Mouse (Mus musculus): ENCODE data around the gene Mga. TPM values are rescaled to one million over a fixed set of nuclear protein-coding genes. Genes with fewer than 3 reads are reported as not detected.

Mga gene
- polyA plus RNA-seq, 1 experiment, result 14.3 TPM

DNA sequence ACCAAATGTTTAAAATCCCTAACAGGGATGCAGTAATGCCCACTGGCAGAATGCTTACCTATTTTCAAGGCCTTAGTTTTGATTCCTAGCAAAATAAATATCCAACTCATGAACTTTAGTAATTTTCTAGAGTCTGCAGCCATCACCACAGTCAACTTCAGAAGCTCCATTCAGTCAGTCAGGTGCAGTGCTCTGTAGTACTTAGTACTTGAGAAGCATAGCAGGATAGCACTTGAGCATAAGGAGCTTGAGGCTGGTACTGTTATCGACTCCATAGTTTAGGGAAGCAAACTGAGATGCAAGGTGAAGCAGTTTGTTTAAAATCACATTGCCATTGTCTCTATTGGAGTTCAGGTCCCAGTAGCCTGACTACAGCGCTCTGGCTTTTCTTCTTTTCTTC is 102.7 kb downstream of the Mga start:
- Histone ChIP-seq H3K27ac (replicated peaks; ENCODE audit: low read depth, low read length) (no peak overlapping the region), H3K4me1 (ENCODE audit: control insufficient read depth, insufficient read depth, insufficient read length, low read length) (peaks cover 19% of the 10 kb centered on the region), H3K4me3 (ENCODE audit: insufficient read depth, low read depth, low read length) (no peak overlapping the region)

DNA sequence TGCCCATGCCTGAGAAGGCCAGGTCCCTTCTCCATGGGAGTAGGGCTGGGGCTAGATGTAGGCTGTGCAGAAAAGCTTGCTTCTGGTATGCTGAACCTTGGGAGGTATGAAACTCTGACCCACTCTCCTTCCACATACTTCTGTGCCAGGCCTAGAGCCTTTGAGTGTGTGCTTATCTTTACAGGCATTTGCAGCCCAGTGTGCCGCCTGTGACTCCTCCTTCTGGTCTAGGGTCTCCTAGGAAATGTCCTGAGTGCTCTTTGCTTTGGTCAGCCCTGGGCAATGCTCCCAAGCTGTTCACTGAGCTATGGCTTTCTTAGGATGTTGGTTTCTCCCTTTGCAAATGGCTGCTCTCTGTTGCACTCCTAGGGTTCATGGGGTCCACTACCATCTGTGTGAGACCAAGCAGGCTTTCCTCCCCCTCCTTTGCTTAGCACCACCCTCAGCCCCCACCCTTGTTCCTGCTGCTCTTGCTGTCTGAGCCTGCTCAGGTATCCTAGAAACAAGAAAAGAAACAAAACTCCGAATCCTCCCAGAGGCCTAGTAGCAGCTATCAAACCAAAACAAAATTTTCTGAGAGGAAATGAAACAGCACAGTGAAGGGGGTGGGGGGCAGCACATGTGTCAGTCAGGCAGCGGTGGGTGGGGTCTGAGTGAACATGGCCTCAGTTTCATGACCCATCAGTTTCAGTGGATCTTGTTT is 104.0 kb downstream of the Mga start:
- Histone ChIP-seq H3K4me1 (ENCODE audit: control insufficient read depth, insufficient read depth, insufficient read length, low read length) (peaks cover 12% of the 10 kb centered on the region), H3K4me3 (ENCODE audit: insufficient read depth, low read depth, low read length) (no peak overlapping the region), H3K27ac (replicated peaks; ENCODE audit: low read depth, low read length) (no peak overlapping the region)

DNA sequence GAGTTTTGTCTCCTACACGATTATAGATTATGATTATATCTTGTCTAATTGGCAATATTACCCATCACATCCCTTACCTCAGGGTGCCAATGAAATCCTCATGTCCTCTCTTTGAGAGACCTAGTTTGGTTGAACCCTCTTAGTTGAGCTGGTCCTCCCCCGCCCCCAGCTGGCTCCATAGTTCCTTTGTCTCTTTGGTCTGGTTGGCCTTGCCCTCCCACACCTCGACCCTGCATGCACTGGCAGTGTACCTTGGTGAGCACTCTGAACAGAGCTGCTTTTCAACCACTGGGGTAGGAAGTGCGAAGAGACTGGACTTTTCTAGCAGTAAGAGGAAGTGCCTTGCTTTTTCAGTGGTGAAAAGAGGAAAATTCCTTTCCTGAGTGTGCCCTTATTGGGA is 104.9 kb downstream of the Mga start:
- H3K27ac ChIP-seq (replicated peaks; ENCODE audit: low read depth, low read length), result no peak overlapping the region
- H3K4me1 ChIP-seq (ENCODE audit: control insufficient read depth, insufficient read depth, insufficient read length, low read length), result peaks cover 10% of the 10 kb centered on the region
- H3K4me3 ChIP-seq (ENCODE audit: insufficient read depth, low read depth, low read length), result no peak overlapping the region

DNA sequence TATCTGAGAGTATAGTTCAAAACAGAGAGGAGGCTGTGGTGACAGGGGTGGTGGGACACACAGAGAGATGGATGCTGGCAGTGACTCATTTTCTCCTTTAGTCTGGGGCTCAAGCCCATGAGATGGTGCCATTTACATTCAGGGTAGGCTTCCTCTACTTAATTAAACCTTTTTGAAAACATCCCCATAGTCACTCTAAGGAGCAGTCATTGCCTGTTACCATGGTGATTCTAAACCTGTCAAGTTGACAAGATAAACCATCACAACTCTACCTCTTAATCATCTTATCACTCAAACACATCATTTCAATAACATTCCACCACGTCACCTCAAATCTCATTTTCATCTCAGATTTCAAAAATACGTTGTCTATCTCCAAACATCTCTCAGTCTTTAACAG is 106.9 kb downstream of the Mga start:
- Histone ChIP-seq H3K27ac (replicated peaks; ENCODE audit: low read depth, low read length) (no peak overlapping the region), H3K4me1 (ENCODE audit: control insufficient read depth, insufficient read depth, insufficient read length, low read length) (peaks cover 13% of the 10 kb centered on the region), H3K4me3 (ENCODE audit: insufficient read depth, low read depth, low read length) (no peak overlapping the region)

DNA sequence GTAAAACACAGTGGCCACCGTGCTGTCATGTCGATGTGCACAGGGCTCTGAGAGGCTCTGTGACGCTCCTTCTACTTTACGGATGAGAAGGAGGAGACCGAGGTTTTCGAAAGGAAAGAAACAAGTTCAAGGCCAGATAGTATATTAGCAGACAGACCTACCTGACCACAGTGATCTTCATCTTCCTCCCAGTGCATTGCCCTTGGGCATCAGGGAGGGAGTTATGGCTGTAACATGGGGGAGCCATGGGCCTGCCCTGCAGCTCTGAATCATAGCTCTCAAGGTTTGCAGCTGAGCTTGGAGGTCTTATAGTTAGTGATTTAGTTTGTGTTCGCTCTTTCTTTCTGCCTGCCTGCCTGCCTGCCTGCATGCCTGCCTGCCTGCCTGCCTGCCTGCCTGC is 109.7 kb downstream of the Mga start:
- peaks cover 10% of the 10 kb centered on the region for H3K4me1 ChIP-seq (ENCODE audit: control insufficient read depth, insufficient read depth, insufficient read length, low read length)
- H3K27ac ChIP-seq (replicated peaks; ENCODE audit: low read depth, low read length), result no peak overlapping the region
- no peak overlapping the region for H3K4me3 ChIP-seq (ENCODE audit: insufficient read depth, low read depth, low read length)

DNA sequence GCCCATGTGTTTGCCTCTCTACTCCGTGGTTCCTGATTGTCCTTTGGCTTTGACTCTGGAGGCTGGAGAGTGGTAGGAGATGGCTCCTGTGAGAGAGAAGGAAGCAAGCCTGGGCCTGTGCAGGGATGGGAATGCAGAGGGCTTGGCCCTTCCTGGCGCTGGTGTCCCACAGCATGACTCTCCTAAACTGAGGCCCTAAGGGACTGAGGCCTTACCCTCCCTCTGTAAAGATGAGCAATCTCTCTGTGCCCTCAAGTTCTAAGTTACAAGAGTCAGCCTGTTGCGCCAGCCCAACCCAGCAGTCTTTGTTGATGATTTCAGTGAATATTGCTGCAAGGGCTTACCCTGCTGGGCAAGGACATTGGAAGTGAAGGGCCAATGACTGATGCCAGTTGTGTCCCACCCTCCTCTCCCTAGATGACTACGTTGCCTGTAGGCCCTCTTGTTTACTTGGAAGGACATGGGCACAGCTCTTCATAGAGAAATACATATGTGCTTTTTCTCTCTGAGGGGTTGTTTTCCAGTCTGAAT is 110.7 kb downstream of the Mga start:
- peaks cover 10% of the 10 kb centered on the region for H3K4me1 ChIP-seq (ENCODE audit: control insufficient read depth, insufficient read depth, insufficient read length, low read length)
- no peak overlapping the region for H3K4me3 ChIP-seq (ENCODE audit: insufficient read depth, low read depth, low read length)
- 0 out of 2 replicates have a peak overlapping the region, but pooled peaks have one; percentile 5 for H3K27ac ChIP-seq (replicated peaks; ENCODE audit: low read depth, low read length)

DNA sequence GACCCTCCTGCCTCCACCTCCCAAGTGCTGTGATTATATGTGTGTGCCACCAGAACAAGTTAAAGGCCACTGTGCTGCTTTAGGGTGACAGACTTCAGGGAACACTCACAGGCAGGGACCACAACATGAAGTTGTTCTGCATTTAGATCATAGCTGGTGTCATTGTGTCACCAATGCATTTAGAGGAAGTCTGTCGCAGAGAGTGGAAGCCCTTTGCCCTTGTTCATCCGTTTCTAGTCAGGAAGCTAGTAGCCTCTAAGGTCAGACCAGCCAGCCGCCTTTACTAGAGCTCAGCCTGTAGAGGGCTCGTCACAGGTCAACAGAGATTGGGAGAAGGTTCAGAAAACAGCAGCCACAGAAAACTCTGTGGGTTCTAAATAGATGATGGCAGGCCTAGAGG is 111.6 kb downstream of the Mga start:
- Histone ChIP-seq H3K4me3 (ENCODE audit: insufficient read depth, low read depth, low read length) (no peak overlapping the region), H3K27ac (replicated peaks; ENCODE audit: low read depth, low read length) (0 out of 2 replicates have a peak overlapping the region, but pooled peaks have one; percentile 22), H3K4me1 (ENCODE audit: control insufficient read depth, insufficient read depth, insufficient read length, low read length) (peaks cover 10% of the 10 kb centered on the region)

DNA sequence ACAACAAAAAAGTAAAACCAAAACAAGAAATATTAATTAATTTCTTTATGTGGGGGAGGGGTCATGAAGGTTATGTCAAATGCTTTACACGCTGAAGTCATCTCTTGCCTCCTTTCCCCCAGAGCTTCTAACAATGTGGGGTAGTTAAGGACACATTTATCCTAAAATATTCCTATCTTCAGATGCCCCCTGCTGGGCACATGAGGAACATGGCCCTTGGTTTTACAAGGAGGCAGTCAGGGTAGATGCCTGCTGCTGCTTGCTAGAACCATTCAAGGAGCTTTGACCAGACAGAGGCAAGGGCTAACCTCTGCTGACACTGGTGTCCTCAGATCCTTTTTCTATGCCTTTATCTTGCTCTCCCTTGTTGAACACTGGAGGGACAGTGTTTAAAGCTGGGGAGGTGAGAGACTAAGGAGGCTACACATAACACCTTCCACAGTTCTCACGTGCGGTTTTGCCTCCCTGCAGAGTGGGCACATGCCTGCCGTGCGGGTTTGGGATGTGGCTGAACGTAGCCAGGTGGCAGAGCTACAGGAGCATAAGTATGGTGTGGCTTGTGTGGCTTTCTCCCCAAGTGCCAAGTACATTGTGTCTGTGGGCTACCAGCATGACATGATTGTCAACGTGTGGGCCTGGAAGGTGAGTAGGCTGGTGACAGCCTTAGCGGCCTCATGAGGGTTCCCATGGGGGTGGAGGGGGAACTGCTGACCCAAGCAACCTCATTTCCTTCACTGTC is 114.6 kb downstream of the Mga start:
- H3K4me3 ChIP-seq (ENCODE audit: insufficient read depth, low read depth, low read length), result no peak overlapping the region
- H3K27ac ChIP-seq (replicated peaks; ENCODE audit: low read depth, low read length), result no peak overlapping the region
- H3K4me1 ChIP-seq (ENCODE audit: control insufficient read depth, insufficient read depth, insufficient read length, low read length), result peaks cover 10% of the 10 kb centered on the region

DNA sequence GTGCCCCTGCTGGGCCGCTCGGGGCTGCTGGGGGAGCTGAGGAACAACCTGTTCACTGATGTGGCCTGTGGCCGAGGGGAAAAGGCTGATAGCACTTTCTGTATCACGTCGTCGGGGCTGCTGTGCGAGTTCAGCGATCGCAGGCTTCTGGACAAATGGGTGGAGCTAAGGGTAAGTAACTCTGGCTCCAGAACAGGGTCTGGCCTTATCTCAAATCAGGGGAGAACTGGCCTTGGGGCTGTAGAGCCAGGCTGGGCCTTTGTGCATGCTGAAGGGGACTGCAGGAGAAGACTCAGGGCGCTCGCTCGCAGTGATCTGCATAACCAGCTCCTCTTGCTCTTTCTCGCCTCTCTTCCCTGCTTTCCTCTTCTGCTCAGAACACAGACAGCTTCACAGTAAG is 115.9 kb downstream of the Mga start:
- H3K27ac ChIP-seq (replicated peaks; ENCODE audit: low read depth, low read length), result no peak overlapping the region

DNA sequence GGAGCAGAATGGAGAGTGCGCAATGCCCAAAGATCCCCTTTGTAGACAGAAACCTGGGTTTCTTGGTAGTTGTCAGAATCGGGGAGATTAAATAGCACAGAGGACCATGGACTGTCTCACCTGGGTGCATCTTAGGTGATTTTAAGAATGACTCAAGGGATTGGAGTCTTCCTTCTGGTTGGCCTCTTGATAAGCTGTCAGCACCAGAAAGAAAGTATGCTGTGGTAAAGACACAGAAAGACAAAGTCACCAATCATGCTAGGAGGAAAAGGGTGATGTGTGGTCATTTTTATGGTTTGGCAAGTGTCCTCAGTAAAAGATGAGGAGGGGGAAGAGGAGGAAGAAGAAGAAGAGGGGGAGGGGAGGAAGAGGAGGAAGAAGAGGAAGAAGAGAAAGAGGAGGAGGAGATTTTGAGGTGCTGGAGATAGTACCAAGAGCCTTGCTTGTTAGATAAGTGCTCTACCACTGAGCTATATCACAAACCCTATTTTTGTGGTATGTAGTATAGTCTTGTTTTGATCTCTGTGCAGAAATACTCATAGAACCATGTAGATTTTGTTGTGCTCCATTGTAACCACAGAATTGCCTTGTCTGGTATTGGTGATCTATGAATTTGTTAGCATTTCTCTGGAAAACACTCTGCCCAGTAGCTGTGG is 116.9 kb downstream of the Mga start:
- no peaks in the 10 kb centered on the region for H3K4me1 ChIP-seq (ENCODE audit: control insufficient read depth, insufficient read depth, insufficient read length, low read length)
- H3K4me3 ChIP-seq (ENCODE audit: insufficient read depth, low read depth, low read length), result no peak overlapping the region
- H3K27ac ChIP-seq (replicated peaks; ENCODE audit: low read depth, low read length), result no peak overlapping the region

More for the DNA sequence above, 115.9 kb downstream of the Mga start:
- Histone ChIP-seq H3K4me1 (ENCODE audit: control insufficient read depth, insufficient read depth, insufficient read length, low read length) (peaks cover 3% of the 10 kb centered on the region), H3K4me3 (ENCODE audit: insufficient read depth, low read depth, low read length) (no peak overlapping the region)

DNA sequence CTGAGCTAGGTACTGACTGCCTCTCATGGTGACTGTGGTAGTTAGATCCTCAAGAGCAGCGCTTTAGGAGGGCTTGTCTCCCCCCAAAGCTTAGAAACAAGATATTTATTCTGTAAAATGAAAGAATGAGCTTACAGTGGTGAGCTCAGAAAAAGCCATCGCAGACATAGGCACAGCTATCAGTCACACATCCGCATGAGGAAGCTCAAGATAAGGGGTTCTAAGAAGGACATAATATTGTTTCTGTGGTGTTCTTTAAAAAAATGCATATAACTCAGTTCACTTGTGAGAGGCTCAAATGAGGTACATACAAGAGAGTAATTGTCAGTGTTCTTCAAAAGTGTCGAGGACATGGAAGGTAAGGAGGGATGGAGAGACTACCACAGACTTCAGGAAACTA is 118.9 kb downstream of the Mga start:
- H3K27ac ChIP-seq (replicated peaks; ENCODE audit: low read depth, low read length), result no peak overlapping the region
- no peaks in the 10 kb centered on the region for H3K4me1 ChIP-seq (ENCODE audit: control insufficient read depth, insufficient read depth, insufficient read length, low read length)
- no peak overlapping the region for H3K4me3 ChIP-seq (ENCODE audit: insufficient read depth, low read depth, low read length)

DNA sequence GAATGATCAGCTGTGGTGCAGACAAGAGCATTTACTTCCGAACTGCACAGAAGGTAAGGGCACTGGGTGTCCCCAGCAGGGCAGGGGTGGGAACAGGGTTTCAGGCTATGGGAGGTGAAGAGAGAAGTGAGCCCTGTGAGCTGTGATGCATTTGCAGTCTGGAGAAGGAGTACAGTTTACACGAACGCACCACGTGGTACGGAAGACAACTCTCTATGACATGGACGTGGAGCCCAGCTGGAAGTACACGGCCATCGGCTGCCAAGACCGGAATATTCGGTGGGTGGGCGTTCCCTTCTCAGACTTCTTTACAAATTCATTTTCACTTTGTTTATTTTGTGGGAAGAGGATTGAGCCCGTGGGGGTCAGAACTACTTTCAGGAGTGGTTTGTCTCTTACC is 120.6 kb downstream of the Mga start:
- Histone ChIP-seq H3K4me3 (ENCODE audit: insufficient read depth, low read depth, low read length) (no peak overlapping the region), H3K4me1 (ENCODE audit: control insufficient read depth, insufficient read depth, insufficient read length, low read length) (no peaks in the 10 kb centered on the region), H3K27ac (replicated peaks; ENCODE audit: low read depth, low read length) (no peak overlapping the region)

Other genes starting within 250 kb of the Mga start
- gene Ndufaf1, start 234.4 kb upstream of the Mga start, polyA plus RNA-seq (2012; ENCODE audit: insufficient read depth, insufficient read length, missing spikeins), result 86.6 and 92.5 TPM in 2 replicates
- gene Rtf1, start 222.2 kb upstream of the Mga start, polyA plus RNA-seq (2012; ENCODE audit: insufficient read depth, insufficient read length, missing spikeins), result 11.6 and 14.8 TPM in 2 replicates
- gene Itpka, start 154.9 kb upstream of the Mga start, polyA plus RNA-seq (2012; ENCODE audit: insufficient read depth, insufficient read length, missing spikeins), result 7.7 and 10.6 TPM in 2 replicates
- gene Ltk, start 136.8 kb upstream of the Mga start, polyA plus RNA-seq (2012; ENCODE audit: insufficient read depth, insufficient read length, missing spikeins), result not detected in 2 replicates
- gene Rpap1, start 109.7 kb upstream of the Mga start, polyA plus RNA-seq (2012; ENCODE audit: insufficient read depth, insufficient read length, missing spikeins), result 4.8 and 6.0 TPM in 2 replicates
- gene Tyro3, start 99.5 kb upstream of the Mga start, polyA plus RNA-seq (2012; ENCODE audit: insufficient read depth, insufficient read length, missing spikeins), result not detected in 2 replicates
- gene Mapkbp1, start 75.5 kb downstream of the Mga start, polyA plus RNA-seq (2012; ENCODE audit: insufficient read depth, insufficient read length, missing spikeins), result 2.2 and 3.0 TPM in 2 replicates
- 4.8 and 9.3 TPM in 2 replicates for gene Jmjd7, start 130.3 kb downstream of the Mga start, polyA plus RNA-seq (2012; ENCODE audit: insufficient read depth, insufficient read length, missing spikeins)
- gene Gm28042, start 130.3 kb downstream of the Mga start, polyA plus RNA-seq (2012; ENCODE audit: insufficient read depth, insufficient read length, missing spikeins), result 0.54 TPM in 1 of 2 replicates, not detected in the other
- gene Pla2g4b, start 136.2 kb downstream of the Mga start, polyA plus RNA-seq (2012; ENCODE audit: insufficient read depth, insufficient read length, missing spikeins), result 0.88 TPM in 1 of 2 replicates, not detected in the other

Measured in brown adipose tissue, adult 24 weeks (tissue).